Mouse (Mus musculus) urinary bladder, postnatal 25 days (tissue): ENCODE measurements around the gene Dnah17.
A peak's percentile ranks its signal among the peaks of the same experiment; 100 is the strongest.

Experiments used
- DNase-seq: peaks from one replicate; pipeline ENCODE4 v3.0.0; 2022; ENCODE audit warnings: low spot score

The Dnah17 gene

GRCm38 (mm10) chr11:117994250-117995057 lies 136.0 kb downstream of the Dnah17 start:
- DNase-seq = no peak

GRCm38 (mm10) chr11:117993190-117994175 lies 137.0 kb downstream of the Dnah17 start:
- no peak for DNase-seq

GRCm38 (mm10) chr11:117991502-117992470 lies 138.6 kb downstream of the Dnah17 start:
- DNase-seq = no peak

GRCm38 (mm10) chr11:117989926-117990325 lies 140.5 kb downstream of the Dnah17 start:
- DNase-seq = no peak

- DNase-seq = no peak
Measured at GRCm38 (mm10) chr11:117989241-117989640, 141.2 kb downstream of the Dnah17 start.

- DNase-seq = no peak
Measured at GRCm38 (mm10) chr11:117987968-117988367, 142.5 kb downstream of the Dnah17 start.

- DNase-seq = no peak
Measured at GRCm38 (mm10) chr11:117987032-117987451, 143.4 kb downstream of the Dnah17 start.

GRCm38 (mm10) chr11:117986126-117987031 lies 144.1 kb downstream of the Dnah17 start, which contains the start of gene Pgs1:
Pgs1 (plus strand) TSS chr11:117986292.
- peak; percentile 91 for DNase-seq

- no peak for DNase-seq
Measured at GRCm38 (mm10) chr11:117983770-117984169, 146.7 kb downstream of the Dnah17 start.

- no peak for DNase-seq
Measured at GRCm38 (mm10) chr11:117982426-117982825, 148.0 kb downstream of the Dnah17 start.

- DNase-seq = no peak
Measured at GRCm38 (mm10) chr11:117979388-117979787, 151.0 kb downstream of the Dnah17 start.

- no peak for DNase-seq
Measured at GRCm38 (mm10) chr11:117977694-117978360, 152.6 kb downstream of the Dnah17 start.

- no peak for DNase-seq
Measured at GRCm38 (mm10) chr11:117976081-117976582, 154.3 kb downstream of the Dnah17 start.

GRCm38 (mm10) chr11:117975211-117975967 lies 155.0 kb downstream of the Dnah17 start:
- no peak for DNase-seq

GRCm38 (mm10) chr11:117974327-117975125 lies 155.9 kb downstream of the Dnah17 start:
- no peak for DNase-seq

GRCm38 (mm10) chr11:117973569-117973968 lies 156.9 kb downstream of the Dnah17 start:
- DNase-seq = no peak

GRCm38 (mm10) chr11:117972656-117973558 lies 157.5 kb downstream of the Dnah17 start:
- no peak for DNase-seq
